Mouse (Mus musculus) small intestine, adult 2 months (tissue): ENCODE data around the gene Patl1.

Source experiments
- CTCF ChIP-seq: fragments of 200-500 bp; IDR thresholded peaks from 2 replicates; pipeline ENCODE4 v1.5.1; 2012; ENCODE audit warnings: low read depth, mild to moderate bottlenecking, control low read depth, inconsistent platforms, low read length, moderate library complexity, mixed read lengths; ENCODE audit not compliant: insufficient replicate concordance, insufficient read length; ENCODE audit errors: extremely low read depth
- POLR2A ChIP-seq: fragments of 200-500 bp; IDR thresholded peaks from 2 replicates; pipeline ENCODE4 v1.6.1; 2012; ENCODE audit warnings: low read depth, mild to moderate bottlenecking, control low read depth, inconsistent platforms, low read length, moderate library complexity

GRCm38 (mm10) chr19:11954206-11954605, 42.0 kb downstream of the Patl1 start:
- TF ChIP-seq POLR2A (no peak), CTCF (0 out of 2 replicates have a peak, but pooled peaks have one; percentile 7)
